Mouse (Mus musculus) CH12F3 (cell line): ENCODE data around the gene Cplx1.
"Not testable (repeated sequence)": the region's sequence is repeated elsewhere in the genome, so short reads cannot be mapped to it uniquely, and the experiment has no call there.

Source experiments
- in situ Hi-C: fragments of 300-500 bp; cut with MboI; formaldehyde crosslinking; loops from 2 replicates; pipeline ENCODE4 v1.14.3; 2020; ENCODE audit warnings: low sequenced_read_pairs

The Cplx1 gene

GRCm38 (mm10) chr5:108518106-108518885 is 31.5 kb downstream of the Cplx1 start:
- in situ Hi-C loops, result no loop called here

GRCm38 (mm10) chr5:108516655-108517054 is 33.2 kb downstream of the Cplx1 start:
- in situ Hi-C loops, result no loop called here

- in situ Hi-C loops, result no loop called here
These were observed 34.1 kb downstream of the Cplx1 start for GRCm38 (mm10) chr5:108515581-108516361.

- in situ Hi-C loops, result no loop called here
These were observed 47.5 kb downstream of the Cplx1 start for GRCm38 (mm10) chr5:108502286-108502685.

GRCm38 (mm10) chr5:108501573-108501972 is 48.3 kb downstream of the Cplx1 start:
- in situ Hi-C loops, result no loop called here

GRCm38 (mm10) chr5:108486148-108486547 is 63.7 kb downstream of the Cplx1 start:
- in situ Hi-C loops, result not testable (repeated sequence)

- in situ Hi-C loops, result no loop called here
These were observed 64.6 kb downstream of the Cplx1 start for GRCm38 (mm10) chr5:108485239-108485638.

- in situ Hi-C loops, result no loop called here
These were observed 66.8 kb downstream of the Cplx1 start for GRCm38 (mm10) chr5:108483006-108483405.

- in situ Hi-C loops, result no loop called here
These were observed 73.8 kb downstream of the Cplx1 start for GRCm38 (mm10) chr5:108475977-108476376.

- in situ Hi-C loops, result no loop called here
These were observed 76.1 kb downstream of the Cplx1 start for GRCm38 (mm10) chr5:108473737-108474136.

- in situ Hi-C loops, result no loop called here
These were observed 80.2 kb downstream of the Cplx1 start for GRCm38 (mm10) chr5:108469617-108470016.
